Mouse (Mus musculus) adrenal gland, postnatal 25 days (tissue): ENCODE data around the gene Daam1. TPM values are rescaled to one million over a fixed set of nuclear protein-coding genes. Genes with fewer than 3 reads are reported as not detected.

ENCODE experiments used
- DNase-seq: peaks from one replicate; pipeline ENCODE4 v3.0.0; 2021; ENCODE audit warnings: mixed read lengths
- total RNA-seq: library from RNA; stranded (reverse); gene quantifications from 2 replicates; pipeline ENCODE4 v1.2.3, GENCODE M21; 2021

The Daam1 gene
- total RNA-seq, 1 experiment from 2014 or later = 20.4 TPM

DNA sequence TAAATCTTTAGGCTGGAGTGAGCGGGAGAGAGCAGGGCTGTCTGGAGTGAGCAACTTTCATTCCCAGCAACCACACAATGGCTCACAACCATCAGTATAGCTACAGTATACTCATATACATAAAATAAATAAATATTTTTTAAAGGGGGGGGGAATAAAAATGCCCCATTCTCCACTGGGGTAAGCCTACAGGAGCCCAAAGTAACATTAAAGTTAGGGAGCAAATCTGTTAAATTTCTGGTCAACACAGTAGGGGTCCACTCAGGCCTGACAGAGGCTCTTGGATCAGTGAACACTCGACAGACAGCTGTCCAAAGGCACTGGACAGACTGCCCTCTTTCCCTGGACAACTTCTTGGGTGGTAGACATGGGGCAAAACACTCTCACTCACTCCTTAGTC is 168.8 kb downstream of the Daam1 start:
- no peak for DNase-seq

DNA sequence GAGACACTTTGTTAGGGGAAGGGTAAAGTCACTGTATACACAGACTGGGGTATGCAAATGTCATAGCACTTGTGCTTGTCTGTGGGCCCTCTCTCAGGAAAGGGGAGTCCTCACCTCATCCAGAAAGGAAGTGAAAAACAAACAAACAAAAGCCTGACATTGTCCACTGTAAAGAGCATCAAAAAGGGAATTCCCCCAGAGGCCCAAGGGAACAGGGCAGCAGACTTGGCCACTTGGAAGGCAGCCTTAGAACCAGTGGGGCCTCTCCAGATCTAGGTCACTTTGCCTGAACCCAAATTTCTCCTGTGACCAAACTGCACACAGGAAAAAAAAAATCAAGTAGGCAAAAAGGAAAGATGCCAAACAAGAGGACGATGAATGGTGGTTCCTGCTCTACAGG is 170.9 kb downstream of the Daam1 start:
- DNase-seq = no peak

DNA sequence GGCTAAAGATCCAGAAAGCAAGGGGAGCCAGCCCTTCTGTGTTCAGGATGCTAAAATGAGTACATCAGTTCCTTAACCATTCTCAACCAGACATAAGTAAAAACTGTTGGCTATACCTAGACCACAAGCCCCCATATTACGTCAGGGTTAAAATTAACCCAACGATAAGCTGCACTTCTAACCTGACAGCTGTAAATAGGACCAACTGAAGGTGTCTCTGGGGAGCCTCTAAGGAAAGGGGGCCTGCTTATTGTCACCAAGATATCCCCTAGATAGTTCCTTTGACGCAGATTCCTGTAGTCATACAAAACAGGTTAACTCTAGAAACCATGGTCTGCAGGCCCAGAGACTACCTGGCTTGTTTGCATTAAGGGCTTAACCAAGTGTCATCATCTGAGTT is 174.4 kb downstream of the Daam1 start:
- DNase-seq = no peak

DNA sequence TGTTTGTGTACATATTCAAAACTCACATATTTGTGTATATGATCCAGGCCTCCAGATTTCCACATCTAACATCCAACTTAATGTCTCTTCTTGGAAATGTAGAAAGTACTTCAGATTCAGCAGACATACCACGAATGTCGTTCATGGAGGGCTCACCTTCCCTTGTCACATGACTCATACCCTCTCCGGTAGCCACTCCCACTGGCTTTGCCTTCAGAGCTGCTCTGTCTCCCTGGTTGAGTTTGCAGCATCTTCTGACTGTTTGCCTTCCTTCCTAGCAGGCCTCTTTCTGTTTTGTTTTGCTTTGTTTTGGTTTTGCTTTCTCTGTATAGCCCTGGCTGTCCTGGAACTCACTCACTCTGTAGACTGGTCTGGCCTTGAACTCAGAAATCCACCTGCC is 176.8 kb downstream of the Daam1 start:
- DNase-seq = no peak

DNA sequence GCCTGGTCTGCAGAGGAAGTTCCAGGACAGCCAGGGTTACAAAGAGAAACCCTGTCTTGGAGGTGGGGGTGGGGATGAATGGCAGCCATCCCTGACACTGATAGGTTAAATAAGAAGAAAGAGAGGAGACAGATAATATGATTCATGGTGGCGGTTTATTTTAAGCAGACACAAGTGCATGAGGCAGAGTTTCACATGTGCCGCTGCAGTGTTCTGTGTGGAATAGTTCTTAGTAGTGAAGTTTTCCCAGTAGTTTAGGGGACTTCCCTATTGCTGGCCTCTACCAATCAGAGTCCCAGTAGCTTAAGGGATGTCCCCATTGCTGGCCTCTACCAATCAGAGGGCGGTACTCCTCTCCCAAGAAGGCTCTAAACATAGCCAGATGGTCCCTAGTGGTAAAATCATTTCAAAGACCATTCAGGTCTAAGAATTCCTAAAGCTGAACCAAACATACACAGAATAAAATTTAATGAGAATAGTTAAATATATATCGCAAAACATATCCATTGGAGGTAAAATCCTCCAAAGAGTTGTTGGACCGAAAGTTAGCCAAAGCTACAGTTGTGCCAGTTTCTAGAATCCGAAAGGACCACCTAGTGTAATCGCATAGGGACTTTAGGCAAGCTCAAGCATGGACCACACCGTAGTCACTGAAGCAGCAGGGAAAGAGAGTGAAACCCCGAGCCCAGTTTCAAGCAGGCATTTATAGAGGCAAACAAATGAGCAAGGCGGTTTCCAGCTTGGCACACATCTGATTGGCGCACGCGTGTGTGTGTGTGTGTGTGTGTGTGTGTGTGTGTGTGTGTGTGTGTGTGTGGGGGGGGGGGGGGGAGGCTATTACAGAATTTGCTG is 178.4 kb downstream of the Daam1 start:
- no peak for DNase-seq

DNA sequence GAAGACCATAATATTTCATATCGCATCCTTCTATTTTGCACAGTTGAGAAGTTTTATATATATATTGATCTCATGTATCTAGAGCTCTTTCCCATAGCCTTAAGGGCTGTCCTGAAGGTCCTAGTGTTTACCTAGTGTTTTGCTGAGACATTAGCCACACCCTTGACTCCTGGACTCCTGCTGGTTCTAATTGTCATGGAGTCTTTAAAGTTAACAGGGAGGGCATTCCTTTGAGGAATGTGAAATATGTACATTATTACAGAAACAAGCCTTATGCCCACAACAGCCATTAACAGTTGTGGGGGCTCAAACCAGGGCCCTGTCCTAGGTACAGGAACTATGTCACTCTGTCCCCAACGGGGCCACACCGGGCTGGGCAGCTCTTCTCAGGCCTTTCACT is 180.5 kb downstream of the Daam1 start:
- DNase-seq = no peak

DNA sequence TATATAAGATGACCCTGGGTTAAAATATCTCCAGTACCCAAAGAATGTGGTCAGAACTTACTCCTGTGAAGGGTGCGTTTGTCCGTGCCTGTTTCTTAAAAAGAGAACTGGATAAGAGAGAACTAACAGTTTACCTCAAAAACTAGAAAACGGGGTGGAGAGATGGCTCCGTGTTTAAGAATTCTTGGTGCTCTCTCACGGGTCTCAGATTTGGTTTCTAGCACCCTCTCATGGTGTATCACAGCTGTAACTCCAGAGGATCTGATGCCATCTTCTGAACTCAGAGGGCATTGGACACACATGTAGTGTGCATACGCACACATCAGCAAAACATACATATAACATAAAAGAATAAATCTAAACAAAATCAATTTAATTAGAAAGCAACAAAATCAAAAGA is 181.2 kb downstream of the Daam1 start:
- DNase-seq = no peak

DNA sequence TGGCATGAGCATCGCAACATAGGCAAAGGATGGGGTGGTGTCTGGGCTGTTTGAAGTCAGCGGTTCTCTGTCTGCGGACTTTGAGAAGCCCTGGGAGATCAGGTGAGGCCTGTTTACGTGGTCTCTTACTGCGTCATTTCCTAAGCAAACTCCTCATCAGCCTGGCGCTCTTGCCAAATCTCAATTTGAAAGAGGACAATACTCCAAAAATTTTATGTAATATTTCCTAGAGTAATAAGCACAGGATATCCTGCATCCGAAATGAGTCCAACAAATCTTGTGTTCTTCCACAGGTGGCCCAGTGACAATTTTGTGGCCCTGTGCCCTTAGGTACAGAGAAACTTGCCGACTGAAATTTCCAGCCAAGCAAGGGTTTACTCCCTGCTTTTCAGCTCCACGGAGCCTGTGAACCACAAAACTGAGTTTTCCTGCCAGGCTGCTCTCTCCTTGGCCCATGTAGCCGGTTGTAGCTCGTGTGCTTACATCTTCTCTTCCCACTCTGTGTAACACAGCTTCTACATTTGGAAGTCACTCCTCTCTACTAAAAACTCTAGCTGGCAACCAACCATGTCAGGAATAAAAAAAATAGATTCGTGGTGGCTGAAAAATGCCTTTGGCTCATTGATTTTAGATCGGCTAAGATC is 183.0 kb downstream of the Daam1 start:
- DNase-seq = no peak

DNA sequence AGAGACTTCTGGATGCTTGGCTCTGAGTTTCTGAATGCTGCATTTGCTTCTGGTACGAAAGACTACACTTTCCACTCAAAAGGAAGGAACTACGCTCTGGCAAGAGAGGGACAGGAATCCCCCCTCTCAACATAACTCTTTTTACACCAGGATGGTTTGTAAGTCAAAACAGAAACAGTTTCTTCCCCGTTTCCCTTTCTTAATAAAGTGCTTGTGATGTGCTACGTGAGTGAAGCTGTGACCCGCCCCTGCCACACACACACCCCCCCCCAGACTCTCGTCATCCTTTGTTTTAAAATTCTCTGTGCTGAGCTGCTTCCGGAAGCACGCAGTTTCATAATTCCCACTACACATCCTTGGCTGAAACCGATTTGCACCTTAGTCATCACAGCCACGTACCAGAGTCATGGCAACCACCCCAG is 183.5 kb downstream of the Daam1 start:
- DNase-seq = no peak

DNA sequence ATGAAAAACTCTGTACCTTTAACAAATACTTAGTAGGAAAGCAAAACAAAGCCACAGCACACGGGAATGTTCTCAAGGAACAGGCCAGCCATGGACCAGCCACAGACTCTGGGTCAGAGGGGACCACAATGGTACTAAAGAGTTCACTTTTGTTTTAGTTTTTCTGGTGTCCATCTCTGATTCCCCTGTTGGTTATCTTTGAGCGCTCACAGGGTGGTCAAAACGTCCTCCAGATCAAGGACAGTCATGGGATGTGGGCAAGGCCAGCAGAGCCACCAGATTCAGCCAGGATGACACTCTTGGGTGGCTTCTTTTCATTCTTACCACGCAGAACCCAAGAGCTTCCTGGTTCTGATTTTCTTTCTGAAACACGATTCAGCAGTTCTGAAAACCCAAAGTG is 184.4 kb downstream of the Daam1 start:
- DNase-seq = no peak

DNA sequence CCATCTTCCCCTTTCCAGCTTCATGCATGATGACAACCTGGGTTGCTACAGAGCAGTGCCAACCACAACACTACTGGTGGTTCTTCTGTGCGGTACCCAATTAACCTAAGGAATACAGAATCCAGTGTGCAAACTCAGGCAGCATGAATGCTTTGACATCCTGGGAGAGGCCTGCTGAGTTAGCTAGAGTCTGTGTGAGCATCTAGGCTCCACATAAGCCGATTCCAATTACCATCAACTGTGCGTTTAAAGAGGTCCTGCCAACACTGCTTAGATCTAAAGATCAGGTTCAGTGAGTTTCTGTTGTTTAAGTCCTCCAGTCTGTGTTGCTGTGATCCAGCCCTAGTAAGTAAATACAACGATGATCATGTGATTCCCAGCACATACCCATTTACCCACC is 189.4 kb downstream of the Daam1 start:
- DNase-seq = no peak

DNA sequence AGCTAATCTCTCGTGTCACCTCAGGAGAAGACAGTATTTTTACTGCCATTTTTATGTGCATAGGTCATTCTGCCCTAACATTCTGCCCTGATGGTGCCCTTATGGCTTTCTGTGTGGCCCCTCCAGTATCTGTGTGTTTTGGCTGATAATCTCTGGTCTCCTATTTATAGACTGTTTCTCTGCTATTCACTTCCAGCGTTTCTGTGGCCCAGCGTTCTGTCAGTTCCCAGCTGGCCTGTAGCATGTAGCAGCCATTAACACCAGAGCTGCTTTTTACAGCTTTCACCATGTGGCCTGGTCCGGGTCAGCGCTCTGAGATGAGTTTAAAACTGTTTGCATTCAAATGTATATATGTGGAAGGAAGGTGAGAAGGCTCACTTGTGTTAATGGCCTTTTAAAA is 190.7 kb downstream of the Daam1 start:
- no peak for DNase-seq

DNA sequence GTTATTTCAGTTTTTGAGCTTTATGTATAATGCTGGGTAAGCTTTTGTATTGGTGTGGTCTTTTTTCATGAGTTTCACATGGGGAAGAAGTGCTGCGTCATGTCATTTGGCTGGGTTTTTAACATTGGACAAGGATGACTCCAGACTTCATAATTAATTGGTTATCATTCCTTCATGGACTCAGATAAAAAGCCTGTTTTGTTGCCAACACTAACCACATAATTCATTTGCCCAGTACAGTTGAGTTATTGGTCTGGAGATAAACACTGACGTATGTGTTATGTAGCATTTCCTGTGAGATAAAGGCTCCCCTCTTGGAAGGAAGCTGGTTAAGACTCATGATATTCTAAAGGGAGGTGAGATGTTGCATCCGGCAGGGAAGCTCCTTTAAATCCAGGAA is 191.9 kb downstream of the Daam1 start:
- no peak for DNase-seq

DNA sequence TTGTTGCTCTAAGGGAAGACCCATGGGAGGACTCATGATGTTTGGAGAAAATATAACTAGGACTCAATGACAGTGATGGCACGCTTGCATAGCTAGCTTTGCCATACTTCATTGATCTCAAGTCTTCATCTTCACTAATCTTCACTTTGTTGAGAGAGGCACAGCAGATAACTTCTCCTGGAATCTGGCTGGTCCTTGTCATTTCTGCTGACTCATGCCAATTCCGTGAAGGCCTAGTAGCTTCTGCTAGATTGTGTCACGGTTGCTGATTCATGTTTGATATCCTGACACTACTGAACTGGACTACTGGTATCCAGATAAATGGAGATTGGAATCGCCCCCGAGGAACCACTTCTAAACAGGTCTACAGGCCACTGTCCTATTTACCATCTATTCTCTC is 192.7 kb downstream of the Daam1 start:
- DNase-seq = no peak

DNA sequence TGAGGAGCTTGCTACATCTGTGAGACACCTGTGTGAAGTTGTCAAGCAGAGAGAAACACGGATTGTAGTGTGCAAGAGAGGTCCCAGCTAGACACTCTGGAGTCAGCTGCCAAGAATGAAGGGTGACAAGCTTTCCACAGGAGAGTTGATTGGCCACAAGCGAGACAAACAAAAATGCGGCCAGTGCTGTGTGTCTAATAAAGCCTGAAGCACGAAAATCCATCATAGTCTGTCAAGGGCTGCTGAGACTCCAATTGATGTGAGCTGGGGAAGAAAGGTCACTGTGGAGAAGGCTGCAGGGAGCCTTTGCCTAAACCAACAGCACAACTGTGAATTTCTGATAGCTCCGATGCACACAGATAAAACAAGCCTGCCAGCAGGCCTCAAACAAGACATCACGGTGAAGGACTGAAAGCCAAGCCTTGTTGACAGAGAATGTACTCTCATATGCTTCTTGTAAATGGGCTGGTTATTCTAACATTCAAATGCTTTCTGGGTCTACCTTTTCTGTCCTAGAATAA is 194.5 kb downstream of the Daam1 start:
- no peak for DNase-seq

DNA sequence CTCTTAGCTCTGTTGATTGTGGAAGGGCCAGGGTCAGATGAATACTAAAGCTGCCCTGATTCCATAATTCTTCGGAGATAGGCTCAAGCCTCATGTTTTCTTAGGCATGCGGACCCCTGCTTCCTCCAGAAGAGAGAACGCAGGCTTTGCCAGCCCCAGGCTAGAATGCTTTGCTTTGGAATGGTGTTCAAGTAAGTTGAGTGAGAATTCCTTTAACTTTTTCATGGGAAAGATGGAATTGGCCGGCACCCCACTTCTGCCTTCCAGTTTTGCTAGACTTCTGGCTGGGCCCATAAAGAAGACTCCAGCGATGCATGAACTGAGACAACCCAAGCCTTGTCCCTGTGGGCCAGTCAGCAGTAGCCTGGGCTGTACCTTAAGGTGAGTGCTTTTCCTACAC is 200.3 kb downstream of the Daam1 start:
- DNase-seq = no peak

DNA sequence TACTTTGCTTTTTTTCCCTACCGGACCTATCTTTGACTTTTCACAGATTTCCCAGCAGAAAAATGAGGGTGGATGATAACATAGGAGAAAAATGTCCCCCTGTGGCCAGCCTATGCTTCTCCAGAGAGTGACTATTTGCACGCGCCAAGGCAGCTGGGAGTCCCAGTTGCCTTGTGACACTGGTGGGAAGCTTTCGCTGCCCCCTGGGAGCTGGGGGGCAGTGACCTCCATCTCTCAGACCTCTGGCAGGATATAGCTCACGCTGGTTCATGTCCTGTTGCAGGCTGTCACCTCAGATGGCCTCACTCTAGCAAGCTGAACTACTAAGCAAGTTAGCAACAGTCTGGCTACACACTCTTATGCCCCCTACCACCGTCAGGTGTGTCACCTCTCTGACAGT is 200.9 kb downstream of the Daam1 start:
- no peak for DNase-seq

DNA sequence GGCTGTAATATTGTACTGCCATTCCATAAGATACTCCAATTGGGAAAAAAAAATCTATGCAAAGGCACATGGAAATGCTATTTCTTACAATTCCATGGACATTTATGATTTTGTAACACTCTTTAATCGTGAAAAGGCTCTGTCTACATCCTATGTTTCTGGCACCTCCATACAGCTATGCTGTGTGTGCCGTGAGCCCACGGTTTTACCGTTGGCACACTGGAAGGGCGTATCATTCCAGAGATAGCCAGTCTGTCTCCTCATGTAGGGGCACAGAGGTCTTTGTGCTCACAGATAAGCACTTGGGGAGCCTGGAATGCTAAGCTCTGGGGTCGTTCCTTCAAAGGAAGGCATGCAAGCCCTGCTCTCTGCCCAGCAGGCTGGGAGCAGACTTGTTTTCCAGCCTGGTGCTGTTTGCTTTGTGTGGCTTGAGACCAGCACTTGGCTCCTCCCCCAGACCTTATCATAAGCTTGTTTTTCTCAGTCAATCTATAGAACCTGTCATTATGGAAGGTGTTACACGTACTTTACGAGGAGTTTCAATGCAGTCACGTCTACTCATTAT is 205.3 kb downstream of the Daam1 start:
- no peak for DNase-seq

DNA sequence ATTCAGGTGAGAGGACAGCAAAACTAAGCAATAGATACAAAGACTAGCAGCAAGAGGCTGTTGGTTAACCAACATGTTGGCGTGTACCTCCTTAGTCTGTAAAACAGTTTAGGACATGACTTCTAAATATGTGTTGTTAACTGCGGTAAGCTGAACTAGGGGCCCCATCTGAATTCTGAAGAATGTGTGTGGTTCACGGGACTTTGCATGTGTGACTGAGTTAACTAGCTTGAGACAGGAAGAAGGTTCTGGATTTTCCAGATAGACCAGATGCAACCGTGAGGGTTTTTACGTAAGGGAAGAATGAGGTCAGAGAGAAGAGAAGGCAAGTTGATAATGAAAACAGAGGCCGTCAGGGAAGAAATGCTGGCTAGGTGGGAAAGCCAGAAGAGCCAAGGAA is 206.2 kb downstream of the Daam1 start:
- DNase-seq = no peak

DNA sequence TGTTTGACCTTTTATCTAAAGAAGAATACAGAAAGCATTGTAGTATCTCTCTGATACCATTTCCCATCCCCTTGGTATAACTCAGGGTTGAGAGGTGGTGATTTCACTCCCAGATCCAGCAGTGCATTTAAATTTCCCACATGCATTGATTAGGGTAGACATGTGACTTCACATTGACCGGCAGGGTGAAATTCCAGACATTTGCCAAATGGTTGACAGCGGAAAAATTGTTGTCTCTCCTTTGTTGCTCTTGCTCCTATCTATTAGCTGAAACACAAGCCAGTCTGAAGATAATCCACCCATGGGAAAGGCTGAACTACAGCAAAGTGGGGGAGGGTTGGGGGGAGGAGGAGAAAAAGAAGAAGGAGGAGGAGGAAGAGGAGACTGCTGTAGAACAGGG is 208.0 kb downstream of the Daam1 start:
- DNase-seq = no peak

DNA sequence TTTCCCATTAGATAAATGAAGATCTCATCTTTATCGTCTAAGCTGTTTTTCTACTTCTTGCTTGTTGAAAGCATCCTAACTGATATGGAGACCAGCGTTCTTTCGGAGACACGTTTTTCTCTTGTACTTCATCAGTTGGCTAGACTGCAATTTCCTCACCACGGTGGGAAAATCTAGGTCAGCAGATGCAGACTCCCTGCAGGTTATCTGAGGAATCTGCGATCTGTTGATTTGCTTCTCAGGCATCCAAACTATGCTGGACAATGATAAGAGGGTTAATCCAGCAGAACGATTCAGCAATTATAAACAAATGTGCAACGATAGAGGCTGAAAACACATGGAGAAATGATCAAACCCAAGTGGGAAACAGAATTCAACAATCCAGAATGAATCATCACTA is 208.6 kb downstream of the Daam1 start:
- DNase-seq = no peak

DNA sequence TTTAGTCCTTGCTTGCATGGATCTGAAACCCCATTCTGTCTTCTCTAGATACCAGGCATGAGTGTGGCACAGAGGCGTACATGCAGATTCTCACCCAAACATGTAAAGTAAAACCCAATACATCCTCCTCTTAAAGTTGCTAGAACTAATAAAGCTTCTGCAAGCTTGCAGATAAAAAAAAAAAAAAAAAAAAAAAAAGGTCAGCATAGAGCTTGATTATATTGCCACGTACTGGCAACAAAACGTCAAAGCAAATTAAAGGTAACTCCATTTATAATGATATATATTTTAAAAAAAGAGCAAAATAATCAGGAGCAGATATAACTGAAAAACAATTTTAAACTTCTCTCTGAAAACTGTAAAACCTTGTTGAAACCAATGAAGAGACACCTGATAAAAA is 210.4 kb downstream of the Daam1 start:
- no peak for DNase-seq
